Mouse (Mus musculus) megakaryocyte, embryonic 14.5 days (primary cell): ENCODE measurements around the gene Wfdc15b. TPM values are rescaled to one million over a fixed set of nuclear protein-coding genes. Genes with fewer than 3 reads are reported as not detected.
A peak's percentile ranks its signal among the peaks of the same experiment; 100 is the strongest.

Experiments
- H3K27me3 ChIP-seq: replicated peaks from 2 replicates; pipeline ENCODE3; 2012; ENCODE audit warnings: inconsistent platforms
- H3K36me3 ChIP-seq: replicated peaks from 2 replicates; pipeline ENCODE3; 2012; ENCODE audit warnings: low read length, inconsistent platforms, mixed read lengths
- H3K4me1 ChIP-seq: 2 replicates; pipeline ENCODE4 v1.6.1; 2012; ENCODE audit warnings: inconsistent platforms
- H3K4me3 ChIP-seq: replicated peaks from 2 replicates; pipeline ENCODE3; 2012; ENCODE audit warnings: moderate library complexity, mild to moderate bottlenecking, inconsistent platforms
- H3K9me3 ChIP-seq: 2 replicates; pipeline ENCODE4 v1.6.1; 2012; ENCODE audit warnings: inconsistent platforms
- FLI1 ChIP-seq: IDR thresholded peaks from 2 replicates; pipeline ENCODE4 v1.6.1; 2012; ENCODE audit warnings: low read length, inconsistent platforms, mixed read lengths
- GATA1 ChIP-seq: IDR thresholded peaks from 3 replicates; pipeline ENCODE4 v1.6.1; 2012; ENCODE audit warnings: mixed read lengths, low read length, inconsistent platforms, borderline replicate concordance
- polyA plus RNA-seq: library from polyadenylated mRNA; stranded (reverse); fragments of >175 nt; gene quantifications from 2 replicates; pipeline ENCODE4 v1.2.3, GENCODE M21; 2012; ENCODE audit warnings: low replicate concordance; ENCODE audit not compliant: insufficient read depth

The Wfdc15b gene
- polyA plus RNA-seq, 1 experiment, result not detected

- Histone ChIP-seq H3K27me3 (peaks cover 8% of the 10 kb centered on the region), H3K4me1 (no peaks in the 10 kb centered on the region), H3K9me3 (0 out of 2 replicates have a peak, but pooled peaks cover 5% of the 10 kb centered on the region), H3K4me3 (no peak within 1 kb of the TSS), H3K36me3 (no peaks in the 10 kb centered on the region)
- TF ChIP-seq FLI1, result no peak
- no peak for TF ChIP-seq GATA1
Observed at GRCm38 (mm10) chr2:164199626-164200327, 21.7 kb downstream of the Wfdc15b start, which contains the start of gene Wfdc15a. Gene Wfdc15a, minus strand, starts transcription at chr2:164200130.

- Histone ChIP-seq H3K4me3 (no peak overlapping the region), H3K27me3 (peaks cover 23% of the 10 kb centered on the region), H3K9me3 (peaks cover 8% of the 10 kb centered on the region; the same call in 1 of the 2 replicates), H3K36me3 (no peaks in the 10 kb centered on the region), H3K4me1 (no peaks in the 10 kb centered on the region)
- TF ChIP-seq FLI1 (no peak), GATA1 (no peak)
Observed at GRCm38 (mm10) chr2:164196700-164196990, 24.8 kb downstream of the Wfdc15b start.

GRCm38 (mm10) chr2:164195971-164196699 lies 25.3 kb downstream of the Wfdc15b start:
- no peaks in the 10 kb centered on the region for H3K36me3 ChIP-seq
- TF ChIP-seq GATA1 (no peak), FLI1 (no peak)

DNA sequence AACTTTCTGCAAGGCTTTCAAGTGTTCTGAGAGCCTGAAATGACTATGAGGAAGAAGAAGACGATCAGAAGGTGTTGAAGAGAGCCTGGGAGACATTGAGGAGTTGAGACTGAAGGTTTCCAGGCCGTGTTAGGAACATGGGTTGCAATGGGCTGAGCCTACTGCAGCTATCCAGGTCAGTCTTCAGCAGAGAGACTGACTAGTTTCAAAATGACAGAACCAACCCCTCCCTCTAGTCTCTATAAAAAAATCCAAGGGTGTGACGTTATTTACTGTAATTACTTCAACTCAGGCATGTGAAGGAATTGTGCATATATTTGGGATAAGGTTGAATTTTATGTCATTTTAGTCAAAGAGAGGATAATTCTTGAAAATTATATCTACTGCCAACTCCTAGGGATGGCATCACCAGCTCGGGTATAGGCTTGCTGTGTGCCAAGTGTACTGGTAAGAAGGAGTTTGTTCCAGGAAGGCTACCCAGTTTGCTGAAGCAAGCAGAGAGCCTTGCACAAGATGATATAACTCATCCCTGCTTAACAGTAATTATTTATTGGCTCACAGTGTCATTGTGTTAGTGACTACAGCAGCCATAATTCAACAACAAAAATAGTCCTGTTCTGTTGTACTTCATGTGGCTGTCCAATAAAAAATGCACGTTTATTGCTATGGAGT lies 26.4 kb downstream of the Wfdc15b start:
- Histone ChIP-seq H3K4me3 (no peak overlapping the region), H3K27me3 (peaks cover 35% of the 10 kb centered on the region), H3K9me3 (peaks cover 19% of the 10 kb centered on the region), H3K36me3 (no peaks in the 10 kb centered on the region), H3K4me1 (no peaks in the 10 kb centered on the region)
- TF ChIP-seq FLI1 (no peak), GATA1 (no peak)

More at GRCm38 (mm10) chr2:164195971-164196699, 25.3 kb downstream of the Wfdc15b start:
- Histone ChIP-seq H3K27me3 (peaks cover 28% of the 10 kb centered on the region), H3K4me1 (no peaks in the 10 kb centered on the region), H3K4me3 (no peak overlapping the region), H3K9me3 (peaks cover 13% of the 10 kb centered on the region)

- TF ChIP-seq GATA1 (no peak), FLI1 (no peak)
- peaks cover 45% of the 10 kb centered on the region for H3K27me3 ChIP-seq
- H3K9me3 ChIP-seq, result peaks cover 17% of the 10 kb centered on the region
- no peaks in the 10 kb centered on the region for H3K4me1 ChIP-seq
- H3K36me3 ChIP-seq, result no peaks in the 10 kb centered on the region
- H3K4me3 ChIP-seq, result no peak overlapping the region
Observed at GRCm38 (mm10) chr2:164192279-164192678, 29.2 kb downstream of the Wfdc15b start.

DNA sequence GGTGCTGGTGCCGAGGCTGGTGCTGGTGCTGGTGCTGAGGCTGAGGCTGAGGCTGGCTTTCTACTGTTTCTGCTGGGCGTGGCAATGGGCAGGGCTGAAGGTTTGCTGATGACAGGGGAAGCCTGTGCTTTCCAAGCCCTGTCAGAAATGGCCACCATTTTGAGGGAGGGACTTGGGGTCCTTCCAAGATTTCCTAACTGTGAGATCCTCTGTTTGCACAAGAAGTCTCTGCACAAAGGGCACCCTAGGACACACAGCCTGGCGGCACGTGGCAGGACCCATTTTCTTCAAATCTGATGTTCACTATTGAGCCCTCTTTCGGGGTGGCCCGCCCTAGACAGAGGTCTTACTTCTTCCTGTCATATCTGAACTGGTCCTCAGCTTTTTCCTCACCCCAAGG lies 30.9 kb downstream of the Wfdc15b start, which contains the start of gene Wfdc12:
TSS of gene Wfdc12 (minus strand) at position 33 of the 400 bp plus-strand sequence.
- peaks cover 17% of the 10 kb centered on the region for H3K9me3 ChIP-seq
- H3K4me1 ChIP-seq, result no peaks in the 10 kb centered on the region
- TF ChIP-seq GATA1 (no peak), FLI1 (no peak)
- H3K27me3 ChIP-seq, result peaks cover 46% of the 10 kb centered on the region
- no peaks in the 10 kb centered on the region for H3K36me3 ChIP-seq
- no peak within 1 kb of the TSS for H3K4me3 ChIP-seq

- Histone ChIP-seq H3K36me3 (no peaks in the 10 kb centered on the region), H3K4me1 (peaks cover 5% of the 10 kb centered on the region; the same call in 1 of the 2 replicates), H3K4me3 (peak overlapping the region; percentile 64), H3K27me3 (peaks cover 45% of the 10 kb centered on the region), H3K9me3 (peaks cover 17% of the 10 kb centered on the region)
- TF ChIP-seq GATA1 (no peak), FLI1 (no peak)
Observed at GRCm38 (mm10) chr2:164188722-164189121, 32.7 kb downstream of the Wfdc15b start.

DNA sequence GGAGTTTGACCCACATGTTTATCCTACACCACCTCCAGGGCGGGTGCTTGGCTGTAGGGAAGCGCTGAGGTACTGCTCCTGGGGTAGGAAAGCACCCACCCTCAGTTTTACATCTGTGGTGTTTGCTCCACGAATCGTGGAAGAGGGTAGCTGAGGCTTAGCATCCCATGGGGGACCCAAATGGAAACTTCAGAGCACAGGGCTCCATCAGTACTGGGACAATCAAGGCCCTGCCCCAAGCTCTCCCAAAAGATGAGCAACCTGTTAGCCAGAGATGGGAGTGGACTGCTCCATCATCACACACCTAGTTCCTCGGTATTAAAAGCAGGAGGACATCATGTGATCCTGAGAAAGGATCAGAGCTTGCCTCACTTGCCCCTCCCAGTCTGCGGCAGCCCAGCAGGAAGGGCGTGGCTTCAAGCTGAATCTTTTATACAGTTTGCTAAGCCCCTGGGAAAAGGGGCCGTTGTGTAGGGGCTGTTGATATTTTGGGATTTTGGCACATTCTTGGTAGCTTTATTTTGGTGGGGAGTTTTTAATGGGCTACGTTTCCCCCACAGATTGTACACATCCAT lies 37.2 kb downstream of the Wfdc15b start:
- Histone ChIP-seq H3K27me3 (peaks cover 58% of the 10 kb centered on the region), H3K36me3 (no peaks in the 10 kb centered on the region), H3K4me1 (peaks cover 8% of the 10 kb centered on the region), H3K9me3 (peaks cover 2% of the 10 kb centered on the region), H3K4me3 (no peak overlapping the region)
- TF ChIP-seq FLI1, result no peak
- no peak for TF ChIP-seq GATA1

DNA sequence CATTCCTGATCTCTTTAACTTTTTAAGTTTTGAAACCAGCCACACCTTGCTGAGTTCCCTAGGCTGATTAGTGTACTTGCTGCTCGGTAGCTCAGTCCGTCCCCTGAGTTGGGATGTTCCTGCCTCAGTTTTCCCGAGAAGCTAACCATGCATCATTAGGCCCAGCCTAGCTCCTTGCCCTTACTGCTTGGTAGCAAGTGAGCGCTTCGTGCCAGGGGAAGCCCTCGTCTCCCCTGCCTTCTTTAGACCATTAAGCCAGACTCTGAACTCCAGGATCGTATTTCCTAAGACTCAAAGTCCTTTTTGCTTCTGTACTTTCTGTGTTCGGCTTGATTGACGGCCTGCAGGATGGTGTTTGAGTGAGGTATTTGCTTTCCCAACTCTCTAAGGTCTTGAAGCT lies 38.1 kb downstream of the Wfdc15b start:
- TF ChIP-seq GATA1 (no peak), FLI1 (no peak)
- no peak overlapping the region for H3K4me3 ChIP-seq
- H3K9me3 ChIP-seq, result no peaks in the 10 kb centered on the region
- H3K27me3 ChIP-seq, result peaks cover 61% of the 10 kb centered on the region
- H3K36me3 ChIP-seq, result no peaks in the 10 kb centered on the region
- H3K4me1 ChIP-seq, result peaks cover 8% of the 10 kb centered on the region
